Mouse (Mus musculus) cortical plate, adult 2 months (tissue): Measurements from ENCODE around the gene Cln6.

Experiments used
- CTCF ChIP-seq: fragments of 200-500 bp; IDR thresholded peaks from 2 replicates; pipeline ENCODE4 v1.5.1; 2011; ENCODE audit warnings: mild to moderate bottlenecking, control low read depth, low read length; ENCODE audit not compliant: insufficient read depth; ENCODE audit errors: extremely low read depth
- POLR2A ChIP-seq: fragments of 200-500 bp; IDR thresholded peaks from 2 replicates; pipeline ENCODE4 v1.6.1; 2011; ENCODE audit warnings: mild to moderate bottlenecking, low read length, control low read depth; ENCODE audit not compliant: insufficient read depth; ENCODE audit errors: extremely low read depth

DNA sequence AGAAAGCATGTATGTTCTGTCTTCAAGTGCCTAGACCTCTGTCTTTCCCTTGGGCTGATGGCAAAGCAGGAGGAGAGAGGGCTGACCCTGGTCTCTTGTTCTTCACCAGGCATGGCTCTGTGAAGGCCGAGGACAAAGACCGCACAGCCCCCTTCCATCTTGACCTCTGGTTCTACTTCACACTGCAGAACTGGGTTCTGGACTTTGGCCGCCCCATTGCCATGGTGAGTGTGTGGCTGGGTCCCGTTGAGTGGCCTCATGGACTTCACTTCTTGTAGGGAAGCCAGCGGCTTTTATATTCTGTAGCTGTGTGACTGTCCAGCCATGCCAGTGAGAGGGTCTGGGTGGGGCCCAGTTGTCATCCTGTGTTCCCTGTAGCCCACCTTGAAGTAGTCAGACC lies 5.9 kb downstream of the Cln6 start:
- TF ChIP-seq CTCF (no peak), POLR2A (no peak)
